Mouse (Mus musculus) mesoderm, embryonic 11.5 days (tissue): ENCODE measurements around the gene Ccdc85c.
A peak's percentile ranks its signal among the peaks of the same experiment; 100 is the strongest.

Experiments used
- DNase-seq: peaks from one replicate; pipeline ENCODE4 v3.0.0-alpha.2; 2012; ENCODE audit warnings: low read depth, low spot score

Gene Ccdc85c

DNA sequence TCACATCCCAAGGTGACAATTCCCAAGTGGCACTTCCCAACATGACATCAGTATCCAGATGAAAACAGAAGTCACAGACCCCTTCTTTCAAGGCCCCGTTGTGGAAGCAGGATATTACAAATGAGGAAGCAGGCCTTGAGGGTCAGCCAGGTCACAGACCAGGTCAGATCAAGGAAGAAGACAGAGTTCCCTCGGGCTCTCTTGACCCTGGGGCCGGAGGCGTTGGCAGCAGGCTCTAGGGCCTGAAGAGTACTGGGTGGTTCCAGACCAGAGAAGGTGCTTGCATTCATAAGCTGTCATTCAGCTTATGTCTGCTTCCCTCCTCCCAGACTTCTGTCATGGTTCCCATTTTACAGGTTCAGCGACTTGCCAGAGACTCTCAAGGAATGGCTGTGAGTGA lies 5.5 kb downstream of the Ccdc85c start:
- DNase-seq = no peak

DNA sequence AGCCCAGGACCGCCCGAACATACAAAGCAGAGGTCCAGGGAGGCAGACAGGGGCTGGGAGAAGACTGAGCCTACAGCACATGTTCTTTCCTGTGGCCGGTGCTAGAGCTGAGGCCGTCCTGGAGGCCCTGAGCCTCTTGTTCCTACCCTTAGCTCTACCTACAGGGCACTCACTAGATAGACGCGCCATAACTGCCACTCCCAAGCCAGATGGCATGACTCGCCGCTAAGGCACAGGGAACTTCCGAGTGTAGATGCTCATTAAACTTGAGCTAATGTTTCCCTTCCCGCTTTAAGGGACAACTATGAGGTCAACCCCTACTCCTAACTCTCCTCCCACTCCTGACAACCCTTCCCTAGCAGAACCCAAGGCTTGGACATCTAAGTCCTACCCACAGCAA lies 6.3 kb downstream of the Ccdc85c start:
- DNase-seq = no peak

DNA sequence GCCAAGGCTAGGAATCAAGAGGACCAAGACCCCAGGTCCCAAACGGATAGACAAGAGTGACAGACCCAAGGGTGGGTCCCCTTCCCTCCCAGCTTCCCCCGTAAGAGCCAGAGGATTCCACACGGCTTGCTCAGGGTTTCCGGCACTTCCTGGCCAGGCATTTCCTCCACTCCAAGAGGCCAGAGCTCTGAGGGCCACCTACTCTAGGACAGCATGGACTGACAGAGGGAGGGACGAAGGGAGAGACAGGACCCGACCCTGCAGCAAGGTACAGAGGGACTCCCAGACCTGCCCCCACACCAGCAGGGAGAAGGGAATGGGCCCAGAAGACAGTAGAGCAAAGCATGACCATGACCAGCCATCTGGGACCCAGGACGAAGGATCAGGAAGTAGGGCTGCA lies 7.6 kb downstream of the Ccdc85c start:
- no peak for DNase-seq

DNA sequence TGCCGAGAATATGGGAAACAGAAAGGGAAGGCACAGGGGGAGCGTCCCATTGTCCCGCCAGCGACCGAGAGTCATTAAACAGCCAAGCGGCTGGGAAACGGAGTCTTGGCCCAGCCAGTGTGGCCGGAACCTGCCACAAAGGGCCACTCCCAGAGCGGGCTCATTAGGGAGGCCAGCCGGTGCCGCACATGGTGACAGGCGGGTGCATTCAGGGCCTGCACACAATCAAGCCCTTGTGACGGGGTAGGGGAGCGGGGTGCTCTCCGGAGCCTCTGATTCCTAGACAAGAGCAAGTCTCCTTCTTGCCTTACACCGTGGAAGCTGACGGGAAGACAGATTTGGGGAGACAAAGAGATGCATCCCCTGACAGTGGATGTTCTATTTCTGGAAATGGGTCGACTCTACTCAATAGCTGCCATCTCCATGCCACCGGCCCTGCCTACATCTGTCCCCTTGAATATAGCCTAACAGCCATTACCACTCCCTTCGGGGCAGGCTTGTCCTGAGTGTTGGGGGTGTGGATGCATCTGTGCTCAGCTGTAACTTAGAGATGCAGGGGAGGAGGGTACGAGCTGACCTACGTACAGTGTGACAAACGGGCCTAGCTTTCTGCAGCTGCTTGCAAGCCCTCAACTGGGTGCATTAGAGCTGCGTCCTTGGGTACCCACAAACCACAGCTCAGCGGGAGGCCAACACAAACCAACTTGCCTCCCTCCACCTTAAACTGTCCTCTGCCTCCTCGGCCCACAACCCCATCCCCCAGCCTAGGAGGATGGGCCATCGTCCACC lies 9.2 kb downstream of the Ccdc85c start:
- peak; percentile 65 for DNase-seq

DNA sequence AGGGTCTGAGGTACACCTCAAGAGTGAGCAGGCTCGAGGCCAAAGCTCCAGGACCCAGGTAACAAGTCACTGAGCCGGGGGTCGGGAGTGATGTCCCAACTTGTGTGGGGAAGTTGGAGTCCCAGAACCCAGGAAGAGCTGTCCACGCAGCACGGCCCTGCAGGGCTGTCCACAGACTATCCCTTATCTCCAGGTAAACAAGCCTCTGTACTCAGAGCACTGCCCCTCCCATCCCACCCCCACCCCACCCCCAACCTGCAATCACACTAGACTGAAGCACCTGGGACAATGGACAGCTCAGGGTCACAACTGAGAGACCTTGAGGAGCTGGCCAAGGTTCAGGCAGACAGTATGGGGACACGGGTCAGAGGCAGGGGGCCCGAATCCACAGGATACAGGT lies 10.3 kb downstream of the Ccdc85c start:
- no peak for DNase-seq

DNA sequence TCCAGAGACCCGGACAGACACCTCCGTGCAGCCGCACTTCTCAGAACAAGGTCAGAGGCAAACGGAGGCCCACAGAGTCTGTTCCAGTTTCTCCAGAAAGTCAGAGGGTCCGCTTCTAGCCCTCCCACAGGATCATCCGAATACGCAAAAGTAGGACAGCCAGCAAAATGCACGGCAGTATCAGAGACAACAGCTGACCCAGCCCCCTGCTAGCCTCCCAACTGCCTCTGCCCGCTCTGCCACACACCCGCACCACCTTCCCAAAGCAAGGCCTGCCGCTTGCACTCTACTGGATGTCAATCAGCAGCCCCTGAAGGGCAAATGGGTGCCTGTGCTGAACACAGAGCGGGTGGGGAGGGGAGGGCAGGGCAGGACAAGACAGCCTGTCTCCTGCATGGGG lies 14.3 kb downstream of the Ccdc85c start:
- DNase-seq = no peak

DNA sequence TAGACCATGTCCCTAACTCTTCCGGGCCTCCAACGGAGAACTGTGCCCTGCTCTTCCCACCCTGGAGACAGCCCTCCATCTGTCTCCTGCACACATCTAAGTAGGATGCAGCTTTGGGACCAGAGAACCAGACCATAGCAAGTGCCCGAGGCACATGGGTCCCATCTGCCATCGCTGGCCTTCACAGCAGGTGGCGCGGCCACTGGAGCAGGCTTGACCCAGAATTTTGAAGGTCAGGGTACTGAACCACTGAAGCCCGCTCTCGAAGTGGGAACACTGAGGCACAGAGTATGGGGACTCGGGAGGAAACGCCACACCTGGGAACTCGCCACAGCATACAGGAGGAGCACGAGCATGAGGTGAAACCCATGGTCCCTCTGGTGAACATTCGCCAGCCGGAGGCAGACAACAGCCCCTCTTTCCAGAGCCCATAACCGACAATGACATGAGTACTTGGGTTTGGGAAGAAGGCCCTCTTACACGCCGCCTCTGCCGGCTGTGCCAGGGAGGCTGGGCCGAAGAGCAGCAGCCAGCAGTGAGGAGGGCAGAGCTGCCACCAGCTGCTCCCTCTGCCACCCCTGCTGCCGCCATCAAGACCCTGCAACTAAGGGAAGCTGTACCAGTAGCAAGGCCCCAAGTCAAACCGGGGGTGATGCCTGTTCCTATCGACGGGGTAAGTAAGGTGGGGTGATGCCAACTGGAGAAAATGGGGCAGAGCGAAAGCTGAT lies 15.7 kb downstream of the Ccdc85c start:
- DNase-seq = no peak

DNA sequence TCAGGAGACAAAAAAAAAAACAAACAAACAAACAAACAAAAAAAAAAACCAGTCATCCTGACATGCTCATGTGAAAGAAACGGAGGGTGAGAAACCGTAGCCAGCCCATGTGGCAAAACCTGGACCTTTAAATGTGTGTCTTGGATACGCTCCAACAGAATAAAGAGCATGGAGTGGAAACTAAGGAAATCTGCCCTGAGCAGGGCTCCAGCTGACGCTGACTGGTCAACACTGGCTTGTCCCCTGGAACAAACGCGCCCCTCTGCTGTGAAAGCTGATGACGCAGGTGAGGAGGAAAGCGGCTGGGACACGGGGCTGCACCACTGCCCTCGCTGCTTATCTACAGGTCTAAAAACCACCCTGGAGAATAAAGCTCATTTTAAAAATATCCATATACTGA lies 18.5 kb downstream of the Ccdc85c start:
- no peak for DNase-seq

DNA sequence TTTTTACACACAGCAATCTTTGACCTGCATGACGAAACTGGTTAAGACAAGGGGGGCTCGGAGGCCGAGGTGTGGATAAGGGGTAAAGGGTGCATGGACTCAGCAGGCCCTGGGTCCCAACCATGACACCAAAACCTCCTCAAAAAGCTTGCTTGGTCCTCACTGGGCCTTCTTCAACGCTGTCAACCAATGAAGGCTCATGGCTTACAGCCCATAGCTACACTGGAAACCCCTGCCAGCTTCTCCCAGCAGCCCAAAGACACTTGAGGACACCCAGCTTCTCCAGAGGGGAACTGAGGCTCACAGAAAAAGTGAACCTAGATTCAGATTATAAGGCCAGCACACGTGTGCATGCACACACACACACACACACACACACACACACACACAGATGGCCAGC lies 19.3 kb downstream of the Ccdc85c start:
- DNase-seq = no peak

DNA sequence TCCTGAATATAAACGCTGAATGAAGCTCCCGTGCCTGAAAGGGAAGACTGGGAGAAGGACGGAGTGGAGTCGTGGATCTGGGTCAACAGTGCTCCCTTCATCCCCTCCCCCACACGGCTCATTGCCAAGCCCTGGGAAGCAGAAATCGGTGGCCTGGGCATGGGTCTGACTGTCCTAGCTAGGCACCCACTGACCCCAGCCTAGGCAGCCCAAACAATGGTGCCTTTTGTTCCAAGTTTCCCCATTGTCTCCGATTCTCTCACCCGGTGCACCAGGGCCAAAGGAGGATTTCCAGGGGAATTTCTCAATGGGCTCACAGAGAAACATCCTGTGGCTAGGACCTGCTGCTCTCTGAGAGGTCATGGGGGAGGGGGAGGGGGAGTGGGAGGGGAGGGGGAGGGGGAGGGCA lies 19.7 kb downstream of the Ccdc85c start:
- DNase-seq = peak; percentile 75

DNA sequence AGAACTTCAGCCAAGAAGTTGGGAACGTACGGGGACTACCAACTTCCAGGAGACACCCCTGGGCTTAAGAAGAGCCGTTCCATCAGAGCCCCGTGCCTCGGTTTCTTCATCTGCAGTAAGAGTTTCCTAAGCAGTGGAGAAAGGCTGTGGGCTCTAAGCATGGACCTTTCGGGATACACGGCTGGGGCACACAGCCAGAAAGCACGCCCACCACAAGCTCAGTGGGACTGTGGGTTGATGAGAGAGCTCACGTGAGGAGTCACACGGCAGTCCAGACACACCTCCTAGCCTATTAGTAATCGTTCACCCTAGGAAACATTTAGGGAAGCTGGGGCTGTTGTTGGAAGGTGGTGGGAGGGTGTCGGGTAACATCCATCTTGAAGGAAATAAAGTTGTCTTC lies 22.2 kb downstream of the Ccdc85c start:
- DNase-seq = no peak

DNA sequence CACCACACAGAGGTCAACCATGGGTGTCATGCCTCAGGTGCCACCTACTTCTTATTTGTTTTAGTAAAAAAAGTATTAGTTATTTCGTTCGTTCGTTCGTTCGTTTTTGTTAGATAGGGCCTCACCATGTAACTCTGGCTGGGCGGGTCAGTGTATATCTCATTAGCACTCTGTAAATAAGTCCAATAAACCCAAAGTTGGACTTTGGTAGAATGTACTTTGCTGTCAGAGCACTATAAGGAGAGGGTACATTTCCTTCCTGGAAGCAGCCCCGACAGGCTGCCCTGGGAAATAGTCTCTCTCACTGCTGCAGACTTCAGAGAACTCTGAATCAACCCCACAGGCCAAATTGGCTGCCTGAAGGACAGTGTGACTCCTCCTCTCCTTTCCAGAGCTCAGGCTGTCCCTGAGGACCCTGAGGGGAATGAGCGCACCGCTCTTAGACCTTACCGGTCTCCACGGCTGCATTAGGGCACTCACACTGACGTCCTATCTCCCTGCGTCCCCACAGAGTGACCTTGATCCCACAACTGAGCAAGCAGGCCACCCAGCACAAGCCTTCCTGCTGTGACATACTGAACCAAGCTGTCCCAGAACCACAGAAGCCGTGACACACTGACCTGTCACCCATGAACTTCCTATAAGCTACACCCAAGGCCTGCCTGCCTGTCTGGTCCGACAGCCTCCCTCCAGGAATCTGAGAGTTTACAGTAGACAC lies 23.2 kb downstream of the Ccdc85c start:
- no peak for DNase-seq

DNA sequence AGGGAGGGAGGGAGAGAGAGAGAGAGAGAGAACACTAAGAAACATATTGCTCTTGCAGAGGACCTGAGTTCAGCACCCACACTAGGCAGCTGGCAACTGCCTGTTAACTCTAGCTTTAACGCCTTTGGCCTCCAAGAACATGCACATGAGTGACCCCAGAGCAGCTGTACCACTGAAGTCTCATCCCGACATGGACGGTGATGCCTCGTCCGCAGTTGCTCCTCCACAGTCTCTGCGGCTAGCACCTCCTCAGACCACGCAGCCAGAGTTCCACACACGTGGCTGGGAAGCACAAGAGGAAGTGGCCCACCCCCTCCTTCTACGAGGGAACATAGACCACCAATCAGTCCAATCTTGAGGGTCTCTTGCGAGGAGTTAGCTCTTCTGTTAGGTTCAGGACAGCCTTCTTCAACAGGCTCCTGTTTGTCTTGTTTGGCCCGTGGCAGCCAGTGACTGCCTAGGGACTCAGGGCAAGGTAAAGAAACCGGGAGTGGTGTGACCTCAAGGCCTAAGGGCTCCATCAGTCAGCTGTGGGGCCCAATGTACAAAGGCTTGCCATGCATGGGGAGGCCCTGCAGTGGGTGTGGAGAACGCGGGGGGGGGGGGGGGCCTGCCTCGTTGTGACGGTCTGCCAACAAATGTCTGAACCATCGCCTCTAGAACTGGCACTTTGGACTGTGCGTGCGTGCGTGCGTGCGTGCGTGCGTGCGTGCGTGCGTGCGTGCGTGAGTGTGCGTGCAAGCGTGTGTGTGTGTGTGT lies 24.0 kb downstream of the Ccdc85c start:
- DNase-seq = no peak

DNA sequence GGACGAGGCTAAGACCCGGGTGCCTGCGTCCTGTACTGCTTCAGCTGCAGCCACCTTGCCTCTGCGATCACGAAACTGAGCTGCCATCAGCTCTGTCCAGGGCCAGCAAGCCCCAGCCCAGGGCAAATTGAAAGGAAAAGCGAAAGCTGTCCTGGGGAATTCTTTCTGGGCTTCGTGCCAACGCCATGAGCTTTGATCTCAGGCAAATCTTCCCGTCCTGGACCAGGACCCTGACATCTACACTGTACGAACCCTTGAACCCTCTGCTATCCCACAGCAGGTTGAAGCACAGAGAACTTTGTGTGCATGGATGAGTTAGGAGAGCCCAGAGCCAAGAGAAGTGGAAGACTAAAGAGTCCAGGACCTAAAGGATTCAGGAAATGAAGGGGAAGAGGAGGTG lies 25.7 kb downstream of the Ccdc85c start:
- no peak for DNase-seq

DNA sequence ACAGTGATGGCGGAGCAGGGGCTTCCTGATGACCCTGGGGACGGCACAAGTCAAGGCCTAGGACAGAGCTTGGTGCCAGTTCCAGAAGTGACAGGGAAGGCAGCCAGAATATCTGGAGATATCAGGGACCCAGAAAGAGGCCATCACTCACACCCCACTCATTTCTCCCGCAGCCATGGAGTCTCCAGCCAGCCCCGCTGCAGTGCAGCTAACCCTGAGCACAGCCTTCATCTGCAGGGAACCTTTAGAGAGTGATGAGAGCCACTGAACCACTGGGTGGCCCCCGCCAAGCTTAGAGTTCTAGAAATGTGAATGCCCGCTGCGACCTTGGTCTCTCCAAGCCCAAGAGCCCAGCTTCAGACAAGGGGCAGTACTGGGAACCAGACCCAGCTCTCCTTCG lies 26.2 kb downstream of the Ccdc85c start:
- DNase-seq = no peak

DNA sequence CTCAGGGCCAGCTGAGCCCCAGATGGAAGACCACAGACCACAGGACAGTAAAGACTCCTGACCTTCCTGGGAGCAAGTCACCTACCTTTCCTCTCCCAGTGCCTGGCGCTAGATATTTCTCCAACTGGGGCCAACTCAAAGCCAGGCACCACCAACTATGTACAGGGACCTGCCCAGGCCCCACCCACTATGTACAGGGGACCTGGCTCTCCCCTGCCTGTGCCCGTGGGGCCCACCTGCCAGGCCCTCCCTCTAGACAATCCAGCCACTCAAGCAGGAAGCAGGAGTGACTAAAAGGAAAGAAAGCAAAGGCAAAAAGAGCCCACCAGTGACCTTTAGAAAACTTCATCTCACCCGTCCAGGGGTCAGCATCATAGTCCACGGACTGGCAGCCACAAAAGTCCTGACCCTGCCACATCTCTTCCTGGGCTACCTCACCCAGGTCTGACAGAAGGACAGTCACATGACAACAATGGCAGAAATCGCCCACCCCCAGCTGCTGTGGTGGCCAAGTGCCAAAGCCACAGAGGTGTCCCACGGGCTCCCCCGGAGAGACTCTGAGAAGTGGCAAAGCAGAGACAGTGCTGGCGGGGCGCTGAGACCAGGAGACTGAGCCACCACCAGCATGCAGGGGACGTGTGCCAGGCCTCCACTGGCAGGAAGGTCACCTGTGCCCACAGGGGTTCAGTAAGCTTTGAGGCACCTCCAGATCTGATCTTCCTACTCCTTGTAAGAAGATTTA lies 28.3 kb downstream of the Ccdc85c start:
- DNase-seq = no peak

DNA sequence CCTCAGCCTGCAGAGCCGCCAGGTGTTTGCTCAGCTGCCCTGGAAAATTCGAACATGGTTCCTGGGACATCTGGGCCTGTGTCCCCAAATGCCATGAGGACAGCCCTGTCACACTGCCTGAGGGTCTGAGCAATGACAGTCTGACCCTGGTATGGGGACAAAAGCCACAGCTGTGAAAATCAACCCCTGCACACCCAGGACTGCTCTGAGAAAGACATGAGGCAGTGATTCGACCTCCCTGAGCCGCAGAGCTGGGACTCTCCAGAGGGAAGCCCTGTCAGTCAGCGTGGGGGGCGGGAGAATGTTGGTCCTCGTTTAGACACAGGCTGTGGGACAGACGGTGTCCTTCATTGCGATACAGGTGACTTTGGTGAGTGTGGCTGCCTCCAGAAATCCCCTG lies 29.6 kb downstream of the Ccdc85c start:
- DNase-seq = no peak

DNA sequence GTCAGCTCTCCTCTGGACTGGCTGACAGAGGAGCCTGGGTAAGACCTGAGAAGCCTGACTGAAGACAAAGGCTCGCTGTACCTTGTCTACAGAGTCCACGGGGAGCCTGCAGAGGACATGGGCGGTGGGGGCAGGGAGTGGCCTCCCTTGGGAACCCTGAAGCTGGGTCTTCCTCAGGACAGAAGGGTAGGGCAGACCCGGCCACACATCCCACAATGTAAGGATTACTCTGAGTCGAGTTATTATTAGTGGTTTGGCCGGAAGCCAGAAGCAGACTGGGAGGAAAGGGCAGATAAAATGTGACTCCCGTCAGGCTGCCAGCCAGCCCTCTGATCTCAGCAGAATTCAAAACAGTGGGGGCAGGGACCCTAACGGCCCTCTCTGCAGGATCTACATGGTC lies 30.4 kb downstream of the Ccdc85c start:
- DNase-seq = peak; percentile 43

DNA sequence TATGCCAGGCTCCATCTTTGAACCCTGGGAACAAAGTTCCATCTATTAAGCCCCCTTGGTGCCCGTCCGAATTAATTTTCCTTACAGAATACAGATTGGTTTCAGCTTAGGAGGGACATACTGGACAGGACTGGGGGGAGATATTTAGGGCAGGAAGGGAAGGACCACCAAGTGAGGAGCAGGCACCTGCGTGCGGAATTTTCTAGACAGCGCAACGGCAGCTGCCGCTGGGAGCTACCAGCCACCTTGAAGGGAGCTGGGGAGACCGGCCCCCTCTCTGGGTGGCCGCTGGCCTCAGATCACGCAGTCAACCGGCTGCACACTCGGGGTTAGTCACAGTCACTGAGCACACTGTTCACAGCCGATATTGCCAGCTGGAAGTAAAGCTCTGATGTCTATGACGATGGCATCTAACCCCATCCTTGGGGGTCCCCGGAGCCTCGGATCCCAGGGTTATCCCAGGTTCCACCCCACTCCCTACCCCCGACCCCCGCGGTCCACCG lies 32.9 kb downstream of the Ccdc85c start:
- DNase-seq = no peak

DNA sequence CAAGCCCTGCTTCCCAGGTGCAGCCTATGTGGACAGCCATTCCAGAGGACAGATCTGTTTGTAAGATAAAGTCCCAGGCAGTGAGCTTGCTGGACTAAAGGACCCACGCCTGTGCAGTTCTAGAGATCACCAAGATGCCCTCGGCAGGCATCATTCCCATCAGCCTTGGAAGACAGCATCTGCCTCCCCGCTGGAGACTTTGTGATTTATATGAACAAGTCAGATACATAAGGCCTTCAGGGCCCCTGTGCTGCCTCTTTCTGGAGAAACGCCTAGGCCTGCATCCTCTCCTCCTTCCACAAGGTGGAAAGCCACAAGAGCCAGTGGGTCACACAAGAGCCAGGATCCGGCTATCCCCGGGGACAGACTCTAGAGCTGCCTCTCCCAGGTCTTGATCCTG lies 33.6 kb downstream of the Ccdc85c start:
- peak; percentile 57 for DNase-seq
